Mouse (Mus musculus) G1E (cell line): Measurements from ENCODE around the gene Rbm28.

Experiments used
- CTCF ChIP-seq: IDR thresholded peaks from 2 replicates; pipeline ENCODE4 v1.5.1; 2012; ENCODE audit warnings: low read depth, low read length, inconsistent platforms, mixed read lengths
- GATA1 ChIP-seq: IDR thresholded peaks from 2 replicates; pipeline ENCODE4 v1.6.1; 2012; ENCODE audit warnings: borderline replicate concordance, low read length, inconsistent platforms, mixed read lengths

DNA sequence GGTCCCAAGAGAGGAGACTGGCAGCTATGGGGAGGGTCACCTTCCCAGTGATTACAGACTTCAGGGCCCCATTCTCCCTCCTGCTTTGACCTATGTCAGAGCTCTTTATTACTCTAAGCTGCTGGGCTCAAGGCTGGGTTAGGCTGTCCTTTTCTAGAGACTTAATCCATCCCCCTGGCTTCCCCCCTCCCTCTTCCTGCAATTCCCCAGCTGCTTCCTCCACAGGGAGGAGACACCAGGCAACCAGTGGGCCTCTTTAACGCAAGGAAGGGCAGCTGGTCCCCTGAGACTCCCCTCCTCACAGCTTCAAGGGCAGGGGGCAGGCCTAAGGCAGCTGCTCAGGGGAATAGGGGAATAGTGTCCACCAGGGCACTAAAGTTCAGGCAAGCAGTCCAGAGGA lies 49.4 kb upstream of the Rbm28 start:
- TF ChIP-seq CTCF (no peak), GATA1 (no peak)
